Mouse (Mus musculus) R1 (cell line): Measurements from ENCODE around the gene Dnajc22.

Experiments
- DNase-seq: peaks from one replicate; pipeline ENCODE4 v3.0.0-alpha.2; 2018; ENCODE audit warnings: low read depth, low spot score

Gene Dnajc22

GRCm38 (mm10) chr15:99087253-99088075 lies 5.5 kb upstream of the Dnajc22 start, which contains the start of gene C1ql4:
Gene C1ql4, minus strand, starts transcription at chr15:99087817.
- DNase-seq: peak; percentile 74

GRCm38 (mm10) chr15:99088292-99088691 lies 4.7 kb upstream of the Dnajc22 start:
- peak; percentile 89 for DNase-seq

GRCm38 (mm10) chr15:99089069-99089468 lies 3.9 kb upstream of the Dnajc22 start:
- no peak for DNase-seq

GRCm38 (mm10) chr15:99093291-99094258 lies 605 bp downstream of the Dnajc22 start:
- peak; percentile 86 for DNase-seq

- DNase-seq: peak; percentile 42
Measured at GRCm38 (mm10) chr15:99094631-99095270, 1.8 kb downstream of the Dnajc22 start.

GRCm38 (mm10) chr15:99095356-99095755 lies 2.4 kb downstream of the Dnajc22 start:
- DNase-seq: no peak

- no peak for DNase-seq
Measured at GRCm38 (mm10) chr15:99096061-99096793, 3.3 kb downstream of the Dnajc22 start.

- peak; percentile 33 for DNase-seq
Measured at GRCm38 (mm10) chr15:99096831-99097500, 4.0 kb downstream of the Dnajc22 start.

GRCm38 (mm10) chr15:99097840-99098492 lies 5.0 kb downstream of the Dnajc22 start:
- peak; percentile 23 for DNase-seq

- DNase-seq: peak; percentile 52
Measured at GRCm38 (mm10) chr15:99098493-99098861, 5.5 kb downstream of the Dnajc22 start.

- peak; percentile 86 for DNase-seq
Measured at GRCm38 (mm10) chr15:99099139-99099556, 6.2 kb downstream of the Dnajc22 start.

- DNase-seq: peak; percentile 57
Measured at GRCm38 (mm10) chr15:99099984-99100383, 7.0 kb downstream of the Dnajc22 start.

- DNase-seq: no peak
Measured at GRCm38 (mm10) chr15:99105238-99105637, 12.3 kb downstream of the Dnajc22 start.

GRCm38 (mm10) chr15:99107866-99108265 lies 14.9 kb downstream of the Dnajc22 start:
- no peak for DNase-seq

GRCm38 (mm10) chr15:99111139-99111538 lies 18.2 kb downstream of the Dnajc22 start:
- DNase-seq: no peak

GRCm38 (mm10) chr15:99111809-99112208 lies 18.8 kb downstream of the Dnajc22 start:
- DNase-seq: no peak

- DNase-seq: no peak
Measured at GRCm38 (mm10) chr15:99112843-99113395, 19.9 kb downstream of the Dnajc22 start.

- peak; percentile 92 for DNase-seq
Measured at GRCm38 (mm10) chr15:99113396-99113975, 20.5 kb downstream of the Dnajc22 start.
